Mouse (Mus musculus) T-helper 2 cell (primary cell): ENCODE measurements around the gene Rab40b.
"Not testable (repeated sequence)": the region's sequence is repeated elsewhere in the genome, so short reads cannot be mapped to it uniquely, and the experiment has no call there.

Source experiments
- in situ Hi-C: fragments of 300-600 bp; cut with MboI, MseI; formaldehyde crosslinking; loops from one replicate; pipeline ENCODE4 v1.15.1; 2025; ENCODE audit warnings: high pct_unique_total_duplicates

Rab40b gene

GRCm38 (mm10) chr11:121368731-121369130 lies 19.3 kb downstream of the Rab40b start:
- in situ Hi-C loops, result no loop called here

GRCm38 (mm10) chr11:121367170-121367707 lies 20.8 kb downstream of the Rab40b start:
- in situ Hi-C loops, result no loop called here

- in situ Hi-C loops, result no loop called here
Observed at GRCm38 (mm10) chr11:121362212-121362611, 25.8 kb downstream of the Rab40b start.

GRCm38 (mm10) chr11:121354091-121354707 lies 33.9 kb downstream of the Rab40b start, which contains the start of gene Wdr45b:
TSS of gene Wdr45b (minus strand) at chr11:121354445.
- in situ Hi-C loops, result loop anchor here (5.0 kb wide), 1 partner anchor 117 kb away; the partner anchor contains the start of gene Narf

GRCm38 (mm10) chr11:121353326-121354090 lies 34.5 kb downstream of the Rab40b start:
- in situ Hi-C loops, result loop anchor here (5.0 kb wide), 1 partner anchor 116 kb away; the partner anchor contains the start of gene Narf

GRCm38 (mm10) chr11:121348727-121349126 lies 39.3 kb downstream of the Rab40b start:
- in situ Hi-C loops, result not testable (repeated sequence)

GRCm38 (mm10) chr11:121348166-121348565 lies 39.9 kb downstream of the Rab40b start:
- in situ Hi-C loops, result no loop called here

- in situ Hi-C loops, result no loop called here
Observed at GRCm38 (mm10) chr11:121347036-121347435, 41.0 kb downstream of the Rab40b start.

- in situ Hi-C loops, result not testable (repeated sequence)
Observed at GRCm38 (mm10) chr11:121342423-121342822, 45.6 kb downstream of the Rab40b start.

GRCm38 (mm10) chr11:121340287-121340686 lies 47.8 kb downstream of the Rab40b start:
- in situ Hi-C loops, result no loop called here

GRCm38 (mm10) chr11:121339647-121340046 lies 48.4 kb downstream of the Rab40b start:
- in situ Hi-C loops, result loop anchor here (10.0 kb wide), 1 partner anchor 375 kb away; no protein-coding TSS in a partner anchor

GRCm38 (mm10) chr11:121331641-121332040 lies 56.4 kb downstream of the Rab40b start:
- in situ Hi-C loops, result loop anchor here (10.0 kb wide), 1 partner anchor 367 kb away; no protein-coding TSS in a partner anchor

GRCm38 (mm10) chr11:121328619-121329018 lies 59.4 kb downstream of the Rab40b start:
- in situ Hi-C loops, result no loop called here

GRCm38 (mm10) chr11:121328206-121328605 lies 59.8 kb downstream of the Rab40b start:
- in situ Hi-C loops, result no loop called here

- in situ Hi-C loops, result no loop called here
Observed at GRCm38 (mm10) chr11:121326681-121327080, 61.4 kb downstream of the Rab40b start.

- in situ Hi-C loops, result no loop called here
Observed at GRCm38 (mm10) chr11:121326034-121326433, 62.0 kb downstream of the Rab40b start.

- in situ Hi-C loops, result not testable (repeated sequence)
Observed at GRCm38 (mm10) chr11:121307712-121308111, 80.3 kb downstream of the Rab40b start.

- in situ Hi-C loops, result no loop called here
Observed at GRCm38 (mm10) chr11:121306608-121307007, 81.4 kb downstream of the Rab40b start.
